Mouse (Mus musculus): Measurements from ENCODE around the gene Arl16.

The Arl16 gene

GRCm38 (mm10) chr11:120491317-120492023, 24.1 kb upstream of the Arl16 start, which contains the start of gene Slc25a10:
TSS of gene Slc25a10 (plus strand) at chr11:120491840.
- DNase-seq (ENCODE audit: low spot score) = peak; percentile 85

- no peak for DNase-seq (ENCODE audit: low spot score)
Observed at GRCm38 (mm10) chr11:120490291-120491046, 23.1 kb upstream of the Arl16 start.

GRCm38 (mm10) chr11:120489054-120489761, 21.8 kb upstream of the Arl16 start:
- peak; percentile 61 for DNase-seq (ENCODE audit: low spot score)

GRCm38 (mm10) chr11:120488516-120488915, 21.1 kb upstream of the Arl16 start:
- no peak for DNase-seq (ENCODE audit: low spot score)

- DNase-seq (ENCODE audit: low spot score) = no peak
Observed at GRCm38 (mm10) chr11:120485251-120485650, 17.8 kb upstream of the Arl16 start.

- DNase-seq (ENCODE audit: low spot score) = peak; percentile 91
Observed at GRCm38 (mm10) chr11:120484265-120484981, 17.0 kb upstream of the Arl16 start, which contains the start of gene Mrpl12. TSS of gene Mrpl12 (plus strand) at chr11:120484613.

GRCm38 (mm10) chr11:120483448-120483934, 16.1 kb upstream of the Arl16 start:
- no peak for DNase-seq (ENCODE audit: low spot score)

- DNase-seq (ENCODE audit: low spot score) = no peak
Observed at GRCm38 (mm10) chr11:120472052-120472451, 4.6 kb upstream of the Arl16 start.

GRCm38 (mm10) chr11:120467736-120468092, 307 bp upstream of the Arl16 start:
- no peak for DNase-seq (ENCODE audit: low spot score)

- no peak for DNase-seq (ENCODE audit: low spot score)
Observed at GRCm38 (mm10) chr11:120465521-120465920, 1.9 kb downstream of the Arl16 start.

- no peak for DNase-seq (ENCODE audit: low spot score)
Observed at GRCm38 (mm10) chr11:120464365-120464764, 3.0 kb downstream of the Arl16 start.

GRCm38 (mm10) chr11:120463536-120463935, 3.9 kb downstream of the Arl16 start:
- no peak for DNase-seq (ENCODE audit: low spot score)

GRCm38 (mm10) chr11:120458847-120459597, 8.4 kb downstream of the Arl16 start:
- no peak for DNase-seq (ENCODE audit: low spot score)

- peak; percentile 78 for DNase-seq (ENCODE audit: low spot score)
Observed at GRCm38 (mm10) chr11:120457772-120458751, 9.3 kb downstream of the Arl16 start, which contains the start of the genes Oxld1 and Ccdc137. TSS of gene Oxld1 (minus strand) at chr11:120458068. TSS of gene Ccdc137 (plus strand) at chr11:120458115.

GRCm38 (mm10) chr11:120457370-120457769, 10.0 kb downstream of the Arl16 start:
- no peak for DNase-seq (ENCODE audit: low spot score)

- DNase-seq (ENCODE audit: low spot score) = no peak
Observed at GRCm38 (mm10) chr11:120455413-120455812, 12.0 kb downstream of the Arl16 start.

- DNase-seq (ENCODE audit: low spot score) = no peak
Observed at GRCm38 (mm10) chr11:120454965-120455364, 12.4 kb downstream of the Arl16 start.

GRCm38 (mm10) chr11:120453306-120453705, 14.1 kb downstream of the Arl16 start, which contains the start of gene Pde6g:
TSS of gene Pde6g (minus strand) at chr11:120453500.
- DNase-seq (ENCODE audit: low spot score) = no peak

GRCm38 (mm10) chr11:120452246-120452645, 15.2 kb downstream of the Arl16 start:
- DNase-seq (ENCODE audit: low spot score) = no peak

GRCm38 (mm10) chr11:120447179-120447578, 20.2 kb downstream of the Arl16 start:
- no peak for DNase-seq (ENCODE audit: low spot score)

Data from testis, postnatal 14 days (tissue).